9 mouse cellular contexts compared by ENCODE assay signal in the genomic region with DNA sequence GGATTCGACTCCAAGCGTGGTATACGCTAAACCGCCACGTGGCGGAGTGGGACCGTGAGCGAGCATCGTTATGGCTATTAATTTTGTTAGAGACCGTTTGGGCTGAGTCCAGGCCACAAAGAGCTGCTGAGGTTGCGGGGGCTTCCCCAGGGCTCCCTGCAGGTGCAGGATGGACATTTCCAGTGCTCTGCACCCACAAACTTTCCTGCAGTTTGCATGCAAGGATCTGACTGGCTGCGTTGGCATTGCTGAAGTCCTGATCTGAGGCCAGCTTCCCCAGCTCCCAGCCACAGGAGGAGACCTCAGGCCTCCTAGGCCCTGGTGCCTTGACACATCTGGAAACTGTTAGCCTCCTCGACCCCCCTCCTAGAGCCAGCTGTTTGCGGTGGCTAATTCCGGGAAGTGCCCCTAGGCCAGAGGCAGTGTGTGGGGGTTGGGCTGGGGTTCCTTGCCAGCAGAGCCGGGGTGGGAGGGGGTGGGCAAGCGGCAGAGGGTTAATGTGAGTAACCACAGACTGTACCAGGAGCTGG. TPM values are rescaled to one million over a fixed set of nuclear protein-coding genes. Genes with fewer than 3 reads are reported as not detected.
DNase-seq lines count a peak whose midpoint lies in the region; ATAC-seq and TF ChIP-seq lines count a peak whose summit lies in the region.
"Had no signal": no experiment of that assay in that cellular context is flagged by ENCODE, and none has a peak within 500 bp of the region (broad histone marks: within the 10 kb centered on the region; RNA-seq: fewer than 3 reads in every experiment).

No protein-coding gene starts in this region.

- peak; percentile 22 for TF ChIP-seq CTCF in hindbrain, postnatal 0 days (IDR thresholded peaks at IDR 0.05; ENCODE audit: low read depth)

- 55% methylated on average over 17 of the region's 17 CpGs for WGBS in hindbrain, embryonic 13.5 days
- 61% methylated on average over 17 of the region's 17 CpGs for WGBS in hindbrain, embryonic 12.5 days
- WGBS in hindbrain, postnatal 0 days: 44% methylated on average over 17 of the region's 17 CpGs

- H3K4me3 ChIP-seq in hindbrain, embryonic 13.5 days: no peak overlapping the region
- H3K4me3 ChIP-seq in hindbrain, embryonic 12.5 days: no peak overlapping the region
- no peak overlapping the region for H3K4me3 ChIP-seq in hindbrain, postnatal 0 days (ENCODE audit: low read length)

- no peak overlapping the region for H3K27ac ChIP-seq in hindbrain, embryonic 13.5 days
- H3K27ac ChIP-seq in hindbrain, embryonic 12.5 days: no peak overlapping the region
- no peak overlapping the region for H3K27ac ChIP-seq in hindbrain, postnatal 0 days

- peak; percentile 33 for DNase-seq in thymus, postnatal 25 days
- no peak for DNase-seq in thymus, postnatal 10 days (ENCODE audit: low spot score in 2 of 2)
- DNase-seq in hindbrain, postnatal 0 days (ENCODE audit: low spot score): peak; percentile 23
- no peak for DNase-seq in spleen, adult 12 weeks (ENCODE audit: low spot score)
- DNase-seq in ovary, postnatal 36 days (ENCODE audit: low spot score): no peak
- no peak for DNase-seq in spleen, postnatal 4 days (ENCODE audit: low spot score in 2 of 2)

- H3K9me3 ChIP-seq in hindbrain, embryonic 13.5 days: no peaks in the 10 kb centered on the region
- H3K9me3 ChIP-seq in hindbrain, embryonic 12.5 days (replicated peaks): no peaks in the 10 kb centered on the region
- no peaks in the 10 kb centered on the region for H3K9me3 ChIP-seq in hindbrain, postnatal 0 days (ENCODE audit: low read length)

- H3K36me3 ChIP-seq in hindbrain, embryonic 13.5 days: no peaks in the 10 kb centered on the region
- H3K36me3 ChIP-seq in hindbrain, embryonic 12.5 days: no peaks in the 10 kb centered on the region
- no peaks in the 10 kb centered on the region for H3K36me3 ChIP-seq in hindbrain, postnatal 0 days (ENCODE audit: insufficient read depth, low read length)

- peaks cover 29% of the 10 kb centered on the region for H3K4me1 ChIP-seq in hindbrain, embryonic 13.5 days (replicated peaks)
- peaks cover 31% of the 10 kb centered on the region for H3K4me1 ChIP-seq in hindbrain, embryonic 12.5 days
- peaks cover 4% of the 10 kb centered on the region; the same call in 1 of the 2 replicates for H3K4me1 ChIP-seq in hindbrain, postnatal 0 days (ENCODE audit: insufficient read depth, low read length)

- H3K27me3 ChIP-seq in hindbrain, embryonic 13.5 days: peaks cover 3% of the 10 kb centered on the region; the same call in 1 of the 2 replicates
- H3K27me3 ChIP-seq in hindbrain, embryonic 12.5 days: no peaks in the 10 kb centered on the region
- H3K27me3 ChIP-seq in hindbrain, postnatal 0 days (ENCODE audit: insufficient read depth, low read length): no peaks in the 10 kb centered on the region

- peak overlapping the region; percentile 43; the same call in 1 of the 2 replicates for H3K9ac ChIP-seq in hindbrain, embryonic 13.5 days
- H3K9ac ChIP-seq in hindbrain, embryonic 12.5 days: no peak overlapping the region
- H3K9ac ChIP-seq in hindbrain, postnatal 0 days (replicated peaks; ENCODE audit: low read length): no peak overlapping the region

- ATAC-seq in hindbrain, embryonic 13.5 days (ENCODE audit: low FRiP score): no peak
- no peak for ATAC-seq in hindbrain, embryonic 12.5 days (ENCODE audit: low FRiP score)
- ATAC-seq in hindbrain, postnatal 0 days: no peak
- ATAC-seq: inflammation-experienced regulatory T-cells, adult 6 months had no signal

- no peak overlapping the region for H3K4me2 ChIP-seq in hindbrain, embryonic 13.5 days
- no peak overlapping the region for H3K4me2 ChIP-seq in hindbrain, embryonic 12.5 days (replicated peaks)
- no peak overlapping the region for H3K4me2 ChIP-seq in hindbrain, postnatal 0 days (ENCODE audit: low read depth, low read length)

RNA-seq across cellular contexts. Expression of gene Mrps18a, which starts 24.4 kb away (rescaled TPM):
- polyA plus RNA-seq in hindbrain, embryonic 13.5 days (2015; fragmentation: Nextera tagmentation; extraction: Ambion mirVana): 147 and 149 TPM in 2 replicates
- 120 and 130 TPM in 2 replicates for polyA plus RNA-seq in hindbrain, embryonic 12.5 days (2016; fragmentation: Nextera tagmentation; extraction: Ambion mirVana)
- 62.8 and 67.1 TPM in 2 replicates for total RNA-seq in hindbrain, postnatal 0 days (2014; rRNA removed)
- polyA plus RNA-seq in hindbrain, postnatal 0 days (2015; fragmentation: Nextera tagmentation; extraction: Ambion mirVana): 165 and 169 TPM in 2 replicates

RNA-seq across cellular contexts. Expression of gene Vegfa, which starts 54.2 kb away (rescaled TPM):
- polyA plus RNA-seq in hindbrain, embryonic 13.5 days (2015; fragmentation: Nextera tagmentation; extraction: Ambion mirVana): 2.8 and 4.1 TPM in 2 replicates
- 4.0 and 4.7 TPM in 2 replicates for polyA plus RNA-seq in hindbrain, embryonic 12.5 days (2016; fragmentation: Nextera tagmentation; extraction: Ambion mirVana)
- 89.5 and 89.6 TPM in 2 replicates for total RNA-seq in hindbrain, postnatal 0 days (2014; rRNA removed)
- 4.1 and 4.8 TPM in 2 replicates for polyA plus RNA-seq in hindbrain, postnatal 0 days (2015; fragmentation: Nextera tagmentation; extraction: Ambion mirVana)
- polyA plus RNA-seq: inflammation-experienced regulatory T-cells, adult 6 months had no signal

RNA-seq across cellular contexts. Expression of gene Rsph9, which starts 57.6 kb away (rescaled TPM):
- 31.6 and 33.8 TPM in 2 replicates for polyA plus RNA-seq in hindbrain, embryonic 13.5 days (2015; fragmentation: Nextera tagmentation; extraction: Ambion mirVana)
- polyA plus RNA-seq in hindbrain, embryonic 12.5 days (2016; fragmentation: Nextera tagmentation; extraction: Ambion mirVana): 20.3 and 21.5 TPM in 2 replicates
- 50.7 and 54.3 TPM in 2 replicates for total RNA-seq in hindbrain, postnatal 0 days (2014; rRNA removed)
- 74.7 and 80.0 TPM in 2 replicates for polyA plus RNA-seq in hindbrain, postnatal 0 days (2015; fragmentation: Nextera tagmentation; extraction: Ambion mirVana)

Comparison
In these comparisons a context has a peak if more than half of its experiments do, and no peak if none do; other contexts are left out.
1. DNase-seq: peak in thymus, postnatal 25 days (single experiment) and hindbrain, postnatal 0 days (single experiment); none in thymus, postnatal 10 days (0 of 2), spleen, adult 12 weeks (single experiment), ovary, postnatal 36 days (single experiment) and spleen, postnatal 4 days (0 of 2).